Mouse (Mus musculus) adrenal gland, postnatal 4 days (tissue): ENCODE data around the gene Sorcs3. TPM values are rescaled to one million over a fixed set of nuclear protein-coding genes. Genes with fewer than 3 reads are reported as not detected.

ENCODE experiments used
- DNase-seq, 2 experiments: peaks; one replicate each; pipeline ENCODE4 v3.0.0; 2021 to 2022; ENCODE audit warnings: low spot score in 2 of 2, mixed read lengths in 2 of 2
- total RNA-seq, 2 experiments: library from RNA; stranded (reverse); gene quantifications; 2 replicates each; pipeline ENCODE4 v1.2.3; 2021

The Sorcs3 gene
- total RNA-seq, 2 experiments from 2014 or later: 0.25 to 0.59 TPM

DNA sequence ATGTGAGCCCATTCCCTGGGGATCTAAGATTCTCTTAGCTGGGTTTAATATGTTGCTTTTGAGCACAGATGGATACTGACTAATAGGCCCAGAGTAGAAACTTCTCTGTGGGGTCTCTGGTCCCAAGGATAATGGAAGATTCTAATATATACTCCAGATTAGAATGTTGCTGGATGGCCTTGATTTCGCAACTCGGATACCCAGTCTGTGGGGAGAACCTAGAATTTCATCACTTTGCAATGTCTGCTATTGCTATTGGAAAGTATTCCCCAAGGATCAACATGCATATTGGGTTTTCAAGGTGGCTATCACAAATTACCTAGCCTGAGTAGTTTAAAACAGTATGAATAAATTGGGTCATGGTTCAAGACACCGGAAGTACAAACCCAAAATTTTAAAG, 609.2 kb downstream of the Sorcs3 start:
- no peak for DNase-seq

GRCm38 (mm10) chr19:48820493-48821282, 614.9 kb downstream of the Sorcs3 start:
- DNase-seq: no peak

GRCm38 (mm10) chr19:48821283-48821715, 615.5 kb downstream of the Sorcs3 start:
- DNase-seq: no peak

- no peak for DNase-seq
These were observed 628.5 kb downstream of the Sorcs3 start for GRCm38 (mm10) chr19:48834342-48834741.

DNA sequence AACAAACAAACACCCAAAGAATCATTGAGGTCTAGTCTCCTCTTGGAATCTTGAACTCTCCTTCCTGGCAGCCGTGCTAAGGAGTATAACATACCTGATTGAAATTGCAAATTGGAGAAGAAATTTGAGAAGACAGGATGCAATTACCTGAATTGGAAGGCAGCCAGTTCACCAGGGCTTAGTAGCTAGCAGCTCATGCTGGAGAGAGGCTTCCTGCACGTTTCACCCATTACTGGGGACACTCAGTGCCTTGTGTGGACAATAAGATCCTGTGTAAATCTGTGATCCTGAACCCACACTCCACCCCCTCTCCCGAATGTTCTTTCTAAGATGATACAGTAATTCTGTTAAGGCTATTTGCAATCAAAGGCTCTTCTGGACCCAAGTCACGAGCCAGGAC, 633.6 kb downstream of the Sorcs3 start:
- no peak for DNase-seq

DNA sequence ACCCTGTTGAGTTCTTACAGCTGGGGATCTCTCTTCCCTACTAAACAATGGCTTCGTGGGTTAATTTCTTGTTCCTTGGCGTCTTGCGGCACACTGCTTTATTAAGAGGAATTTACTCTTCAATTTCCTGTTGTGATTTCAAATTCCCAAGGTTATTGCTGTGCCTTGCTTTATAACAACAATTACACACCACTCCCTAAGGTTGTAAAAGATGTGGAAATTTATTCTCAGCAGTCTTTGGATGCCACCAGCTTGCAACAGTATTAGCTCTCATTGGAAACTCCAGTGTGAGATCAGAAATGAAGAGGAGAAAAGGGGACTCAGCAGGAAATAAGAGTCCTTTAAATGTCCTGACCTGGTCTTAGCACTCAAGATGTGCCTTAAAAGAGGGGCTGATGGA, 641.9 kb downstream of the Sorcs3 start:
- no peak for DNase-seq

DNA sequence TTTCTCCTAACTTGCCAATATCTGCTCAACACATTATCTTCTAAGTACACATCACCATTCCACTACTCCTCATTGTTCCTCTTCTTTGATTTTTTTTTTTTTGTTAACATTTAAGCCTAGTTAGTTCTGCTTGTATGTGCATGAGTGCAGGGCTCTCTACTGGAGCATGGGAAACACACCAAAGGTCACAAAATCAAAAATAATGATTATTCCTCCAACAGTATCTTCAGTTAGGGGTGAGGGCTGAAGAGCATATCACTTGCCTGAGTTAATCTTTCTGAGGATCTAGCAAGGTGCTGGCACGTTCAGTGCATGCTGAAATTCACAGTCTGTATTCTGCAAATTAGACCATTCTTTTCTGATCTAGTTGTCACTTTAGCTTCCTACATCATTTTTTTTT, 644.6 kb downstream of the Sorcs3 start:
- no peak for DNase-seq
